Mouse (Mus musculus) midbrain, embryonic 13.5 days (tissue): ENCODE measurements around the gene Ces1b. TPM values are rescaled to one million over a fixed set of nuclear protein-coding genes. Genes with fewer than 3 reads are reported as not detected.

Experiments used
- polyA plus RNA-seq: library from polyadenylated mRNA; unstranded; fragments of >200 nt; fragmentation: Nextera tagmentation; extraction: Ambion mirVana; gene quantifications from 2 replicates; pipeline ENCODE4 v1.2.1, GENCODE M21; 2015

Gene Ces1b
- polyA plus RNA-seq, 1 experiment from 2014 or later, result not detected

Other genes with a start within 250 kb of the Ces1b start
- gene Lpcat2, start 224.7 kb downstream of the Ces1b start, polyA plus RNA-seq, result 3.8 and 5.4 TPM in 2 replicates
- gene Capns2, start 178.6 kb downstream of the Ces1b start, polyA plus RNA-seq, result 0.22 and 0.34 TPM in 2 replicates
- 0.34 and 0.73 TPM in 2 replicates for gene Slc6a2, start 119.9 kb downstream of the Ces1b start, polyA plus RNA-seq
- gene Ces1a, start 31.8 kb downstream of the Ces1b start, polyA plus RNA-seq, result not detected in 2 replicates
- gene Ces1c, start 51.3 kb upstream of the Ces1b start, polyA plus RNA-seq, result not detected in 2 replicates
- gene Ces1d, start 117.8 kb upstream of the Ces1b start, polyA plus RNA-seq, result 0.19 and 0.34 TPM in 2 replicates
- gene Ces1e, start 149.6 kb upstream of the Ces1b start, polyA plus RNA-seq, result not detected in 2 replicates
- gene Ces1f, start 199.7 kb upstream of the Ces1b start, polyA plus RNA-seq, result not detected in 2 replicates